Mouse (Mus musculus) spleen, adult 2 months (tissue): Measurements from ENCODE around the gene Unc5b. TPM values are rescaled to one million over a fixed set of nuclear protein-coding genes. Genes with fewer than 3 reads are reported as not detected.

Experiments
- DNase-seq, 2 experiments: peaks; one replicate each; pipeline versions ENCODE4 v3.0.0 to v3.0.0-alpha.2; 2012 to 2021; ENCODE audit warnings: low spot score in 2 of 2, low read depth in 1 of 2
- H3K27ac ChIP-seq: fragments of 200-500 bp; 2 replicates; pipeline ENCODE4 v1.5.1; 2012; ENCODE audit warnings: low read length, inconsistent platforms; ENCODE audit not compliant: insufficient read depth
- H3K27me3 ChIP-seq: fragments of 200-500 bp; 2 replicates; pipeline ENCODE4 v1.6.1; 2012; ENCODE audit warnings: mild to moderate bottlenecking, moderate library complexity, low read length, inconsistent platforms; ENCODE audit not compliant: control insufficient read depth, insufficient read depth
- H3K36me3 ChIP-seq: fragments of 200-500 bp; 2 replicates; pipeline ENCODE4 v1.6.1; 2012; ENCODE audit warnings: mild to moderate bottlenecking, low read length, inconsistent platforms; ENCODE audit not compliant: control insufficient read depth, insufficient read depth
- H3K4me1 ChIP-seq: fragments of 200-500 bp; 2 replicates; pipeline ENCODE4 v1.6.1; 2011; ENCODE audit warnings: inconsistent platforms; ENCODE audit not compliant: control insufficient read depth, insufficient read depth, insufficient read length
- H3K4me3 ChIP-seq: fragments of 200-500 bp; 2 replicates; pipeline ENCODE4 v1.5.1; 2011; ENCODE audit warnings: mild to moderate bottlenecking, inconsistent platforms; ENCODE audit not compliant: insufficient read depth, insufficient read length; ENCODE audit errors: extremely low read depth
- CTCF ChIP-seq: fragments of 200-500 bp; IDR thresholded peaks from 2 replicates; pipeline ENCODE4 v1.5.1; 2011; ENCODE audit warnings: mild to moderate bottlenecking, inconsistent platforms; ENCODE audit not compliant: insufficient read depth, insufficient read length, insufficient replicate concordance; ENCODE audit errors: extremely low read depth
- POLR2A ChIP-seq: fragments of 200-500 bp; IDR thresholded peaks from 2 replicates; pipeline ENCODE4 v1.6.1; 2011; ENCODE audit warnings: low read depth, low read length, inconsistent platforms
- WGBS: fragments of 180-500 bp; shearing (Covaris S2); methylation state at CpG from one replicate; pipeline ENCODE4 v1.1.7; 2018; 5-methylcytosine and 5-hydroxymethylcytosine counted together
- polyA plus RNA-seq: library from polyadenylated mRNA; depleted of rRNA; stranded (reverse); fragments of >200 nt; gene quantifications from 2 replicates; pipeline ENCODE4 v1.2.3, GENCODE M21; 2012

Unc5b gene
- polyA plus RNA-seq, 1 experiment = 3.8 TPM

- H3K36me3 ChIP-seq = no peaks in the 10 kb centered on the region
- no peak for DNase-seq
- no peaks in the 10 kb centered on the region for H3K27me3 ChIP-seq
- TF ChIP-seq POLR2A = no peak
- TF ChIP-seq CTCF = no peak
- H3K27ac ChIP-seq = no peak overlapping the region
- WGBS = 5% methylated on average over 6 of the region's 6 CpGs
- no peaks in the 10 kb centered on the region for H3K4me1 ChIP-seq
- H3K4me3 ChIP-seq = no peak overlapping the region
Observed at GRCm38 (mm10) chr10:60808447-60808846, 22.9 kb downstream of the Unc5b start.

DNA sequence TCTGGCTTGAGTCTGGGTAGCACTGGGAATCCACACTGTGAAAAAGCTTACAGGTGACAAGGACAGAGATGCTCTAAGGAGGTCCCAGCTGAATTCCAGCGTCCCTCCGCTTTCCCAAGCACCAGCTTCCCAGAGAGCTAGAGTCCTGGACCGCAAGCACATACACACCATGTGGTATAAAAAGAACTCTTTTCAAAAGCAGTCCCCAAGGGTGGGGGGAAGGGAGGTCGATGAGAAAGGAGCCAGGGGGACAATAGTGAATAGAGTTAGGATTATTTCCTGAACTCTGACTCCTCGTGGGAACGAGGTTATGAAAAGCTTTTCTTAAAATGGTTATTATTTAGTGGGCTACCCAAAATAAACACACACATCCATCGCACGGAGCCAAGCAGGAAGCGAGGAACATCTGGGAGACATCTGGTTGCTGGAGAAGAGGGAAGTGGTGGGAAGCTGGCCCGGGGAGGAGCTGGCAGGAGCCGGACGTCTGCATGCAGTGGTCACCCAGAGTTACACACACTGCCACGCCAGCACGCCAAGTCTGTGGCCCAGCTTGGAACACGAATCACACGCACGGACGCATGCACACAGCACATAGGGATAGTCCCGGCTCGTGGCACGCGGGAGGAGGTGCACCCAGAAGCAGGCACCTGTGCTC is 23.7 kb downstream of the Unc5b start:
- DNase-seq = no peak
- 4% methylated on average over 22 of the region's 22 CpGs for WGBS
- Histone ChIP-seq H3K27ac (no peak overlapping the region; the same call in 1 of the 2 replicates), H3K36me3 (no peaks in the 10 kb centered on the region), H3K27me3 (no peaks in the 10 kb centered on the region), H3K4me3 (no peak overlapping the region), H3K4me1 (no peaks in the 10 kb centered on the region)
- no peak for TF ChIP-seq CTCF
- no peak for TF ChIP-seq POLR2A

DNA sequence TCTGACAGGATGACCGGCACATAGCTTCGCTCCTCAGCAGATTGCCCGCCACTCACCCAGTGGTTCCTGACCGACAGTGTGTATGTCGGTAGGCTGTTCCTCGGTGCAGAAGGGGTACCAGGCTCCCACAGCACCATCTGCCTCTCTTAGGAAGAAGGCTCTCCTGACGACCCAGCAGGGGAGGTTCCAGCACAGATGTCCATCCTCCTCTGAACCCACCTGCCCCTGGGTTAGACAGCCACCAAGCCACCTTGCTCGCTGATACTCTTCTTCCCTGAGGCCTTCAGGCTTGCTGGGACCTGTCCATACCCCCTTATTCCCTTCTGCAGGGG is 25.2 kb downstream of the Unc5b start:
- no peaks in the 10 kb centered on the region for H3K36me3 ChIP-seq
- no peak for TF ChIP-seq CTCF
- no peak for TF ChIP-seq POLR2A
- no peaks in the 10 kb centered on the region for H3K27me3 ChIP-seq

DNA sequence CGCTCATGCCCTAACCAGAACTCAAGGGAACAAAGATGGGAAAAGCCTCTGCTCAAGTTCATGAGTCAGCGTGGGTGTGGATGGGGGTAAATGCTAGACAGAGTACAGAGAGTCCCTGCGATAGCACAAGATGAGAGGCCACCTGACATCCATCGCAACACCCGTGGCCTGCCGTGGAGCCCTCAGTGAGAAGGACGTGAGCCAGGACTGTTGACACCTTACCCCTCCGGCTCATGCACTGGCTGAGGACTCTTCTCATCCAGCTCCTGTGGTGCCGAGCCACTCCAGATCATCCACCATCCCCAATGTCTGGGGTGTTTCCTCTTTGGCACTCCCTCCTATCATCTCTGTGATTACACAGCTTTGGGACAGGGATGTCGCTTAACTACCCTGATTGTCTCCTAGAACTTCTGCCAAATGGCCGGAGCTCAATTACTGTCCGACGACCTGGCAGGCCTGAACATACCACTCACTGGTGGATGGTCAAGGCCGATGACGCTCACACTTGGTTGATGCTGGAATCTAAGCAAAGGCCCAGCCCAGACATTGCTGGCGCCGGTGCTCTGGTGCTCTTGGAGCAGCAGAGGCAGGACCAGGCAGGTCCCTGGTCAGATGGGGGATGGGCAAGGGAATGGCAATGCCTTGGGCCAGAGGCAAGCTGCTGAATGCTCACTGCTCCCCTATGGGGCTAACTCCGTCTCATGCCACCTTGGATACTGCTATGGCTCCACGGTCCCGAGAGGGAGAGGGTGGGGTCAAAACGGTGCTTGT is 25.8 kb downstream of the Unc5b start:
- Histone ChIP-seq H3K36me3 (no peaks in the 10 kb centered on the region), H3K4me3 (no peak overlapping the region), H3K27me3 (no peaks in the 10 kb centered on the region), H3K4me1 (no peaks in the 10 kb centered on the region), H3K27ac (no peak overlapping the region)
- DNase-seq = no peak
- TF ChIP-seq POLR2A = no peak
- no peak for TF ChIP-seq CTCF
- 84% methylated on average over 21 of the region's 21 CpGs for WGBS

More for the DNA sequence above, 25.2 kb downstream of the Unc5b start:
- 90% methylated on average over 8 of the region's 8 CpGs for WGBS
- no peak for DNase-seq
- H3K4me1 ChIP-seq = no peaks in the 10 kb centered on the region
- H3K4me3 ChIP-seq = no peak overlapping the region
- H3K27ac ChIP-seq = no peak overlapping the region

GRCm38 (mm10) chr10:60804865-60805264 is 26.5 kb downstream of the Unc5b start:
- TF ChIP-seq POLR2A (no peak), CTCF (no peak)
- H3K4me3 ChIP-seq = no peak overlapping the region
- no peak overlapping the region for H3K27ac ChIP-seq
- no peaks in the 10 kb centered on the region for H3K36me3 ChIP-seq
- H3K4me1 ChIP-seq = no peaks in the 10 kb centered on the region
- DNase-seq = no peak
- H3K27me3 ChIP-seq = no peaks in the 10 kb centered on the region
- 74% methylated on average over 4 of the region's 4 CpGs for WGBS

DNA sequence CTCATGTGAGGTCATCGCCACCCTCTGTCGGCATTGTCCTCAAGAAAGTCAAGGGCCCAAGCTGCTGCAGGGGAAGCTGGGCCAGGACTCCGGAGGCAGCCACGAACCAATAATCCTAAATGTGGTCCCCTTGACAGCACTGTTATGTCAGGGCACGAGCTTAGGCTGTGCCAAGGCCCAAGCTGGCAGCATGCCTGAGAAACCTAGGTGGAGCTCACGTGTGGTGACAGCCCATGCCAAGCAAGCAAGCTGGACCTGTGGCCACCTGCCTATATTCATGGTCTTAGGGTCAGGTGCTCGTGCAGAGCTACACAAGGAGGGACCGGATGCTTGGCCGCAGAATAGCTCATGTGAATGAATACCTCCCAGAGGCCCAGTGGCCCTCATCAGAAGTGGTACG is 27.4 kb downstream of the Unc5b start:
- Histone ChIP-seq H3K4me3 (no peak overlapping the region), H3K27ac (no peak overlapping the region), H3K4me1 (no peaks in the 10 kb centered on the region), H3K27me3 (no peaks in the 10 kb centered on the region), H3K36me3 (no peaks in the 10 kb centered on the region)
- 87% methylated on average over 10 of the region's 10 CpGs for WGBS
- TF ChIP-seq CTCF (no peak), POLR2A (no peak)
- no peak for DNase-seq

- 62% methylated on average over 12 of the region's 12 CpGs for WGBS
- H3K4me3 ChIP-seq = no peak overlapping the region
- H3K36me3 ChIP-seq = no peaks in the 10 kb centered on the region
- no peaks in the 10 kb centered on the region for H3K27me3 ChIP-seq
- H3K27ac ChIP-seq = no peak overlapping the region
- no peak for DNase-seq
- TF ChIP-seq POLR2A (no peak), CTCF (no peak)
- H3K4me1 ChIP-seq = no peaks in the 10 kb centered on the region
Observed at GRCm38 (mm10) chr10:60801898-60802412, 29.4 kb downstream of the Unc5b start.
